Mouse (Mus musculus) forebrain, embryonic 12.5 days (tissue): ENCODE measurements around the gene Cytl1. TPM values are rescaled to one million over a fixed set of nuclear protein-coding genes. Genes with fewer than 3 reads are reported as not detected.

ENCODE experiments used
- ATAC-seq: fragments of 200-750 bp; cut with Nextera tagmentation; 2 replicates; pipeline ENCODE4 v1.8.0; 2017; ENCODE audit warnings: moderate TSS enrichment; ENCODE audit not compliant: low FRiP score
- H3K27ac ChIP-seq: fragments of 300-500 bp; sonication (generic); 2 replicates; pipeline ENCODE4 v1.5.1; 2016; ENCODE audit warnings: mild to moderate bottlenecking
- H3K27me3 ChIP-seq: fragments of 300-500 bp; sonication (generic); 2 replicates; pipeline ENCODE4 v1.6.1; 2016; ENCODE audit warnings: mild to moderate bottlenecking
- H3K36me3 ChIP-seq: fragments of 300-500 bp; sonication (generic); replicated peaks from 2 replicates; pipeline ENCODE4 v1.6.1; 2016; ENCODE audit warnings: mild to moderate bottlenecking
- H3K4me1 ChIP-seq: fragments of 300-500 bp; sonication (generic); 2 replicates; pipeline ENCODE4 v1.6.1; 2016
- H3K4me2 ChIP-seq: fragments of 300-500 bp; sonication (generic); 2 replicates; pipeline ENCODE4 v1.6.1; 2016; ENCODE audit warnings: mild to moderate bottlenecking, moderate library complexity
- H3K4me3 ChIP-seq: fragments of 300-500 bp; sonication (generic); replicated peaks from 2 replicates; pipeline ENCODE4 v1.5.1; 2016; ENCODE audit warnings: mild to moderate bottlenecking
- H3K9ac ChIP-seq: fragments of 300-500 bp; sonication (generic); 2 replicates; pipeline ENCODE4 v1.6.1; 2016; ENCODE audit warnings: mild to moderate bottlenecking
- H3K9me3 ChIP-seq: fragments of 300-500 bp; sonication (generic); 2 replicates; pipeline ENCODE4 v1.6.1; 2016
- WGBS: fragments of 180-500 bp; shearing (Covaris S2); methylation state at CpG from one replicate; pipeline ENCODE4 v1.1.7; 2016; 5-methylcytosine and 5-hydroxymethylcytosine counted together
- polyA plus RNA-seq: library from polyadenylated mRNA; unstranded; fragments of >200 nt; fragmentation: Nextera tagmentation; extraction: Ambion mirVana; gene quantifications from 2 replicates; pipeline ENCODE4 v1.2.1, GENCODE M21; 2016

Cytl1 gene
- polyA plus RNA-seq, 1 experiment from 2014 or later, result 0.66 TPM

DNA sequence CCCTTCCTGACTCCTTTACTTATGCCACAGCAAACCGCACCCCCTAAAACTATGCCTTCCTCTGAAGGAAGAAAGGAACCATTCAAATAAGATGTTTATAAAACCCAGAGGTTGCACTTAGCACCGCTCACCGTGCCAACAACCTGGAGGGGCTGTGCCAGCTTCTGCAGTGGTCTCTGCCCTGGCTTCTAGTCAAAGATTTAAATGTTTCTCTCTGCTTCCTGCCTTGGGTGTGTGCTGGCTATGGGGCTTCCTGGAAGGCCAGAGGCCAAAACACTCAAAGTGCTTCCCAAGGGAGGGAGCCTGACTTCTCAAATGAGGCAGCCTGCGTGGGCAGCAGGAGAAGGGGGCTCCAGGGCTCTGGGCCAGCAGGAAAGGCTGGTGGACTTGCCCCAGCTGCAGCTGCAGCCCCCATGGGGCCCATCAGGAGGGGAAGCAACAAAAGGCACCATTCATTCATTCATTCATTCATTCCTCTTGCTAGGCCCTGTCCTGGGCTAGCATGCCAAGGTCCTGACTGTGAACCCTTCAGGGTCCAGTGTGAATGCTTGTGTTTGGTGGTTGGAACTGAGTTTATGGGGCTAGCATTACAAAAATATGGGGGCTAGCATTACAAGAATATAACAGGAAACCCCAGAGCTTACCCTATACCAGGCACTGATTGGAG is 10.0 kb upstream of the Cytl1 start:
- Histone ChIP-seq H3K4me2 (no peak overlapping the region), H3K4me3 (no peak overlapping the region), H3K27me3 (0 out of 2 replicates have a peak, but pooled peaks cover 2% of the 10 kb centered on the region), H3K9me3 (no peaks in the 10 kb centered on the region), H3K4me1 (no peaks in the 10 kb centered on the region; the same call in 1 of the 2 replicates), H3K27ac (no peak overlapping the region), H3K36me3 (no peaks in the 10 kb centered on the region), H3K9ac (no peak overlapping the region)
- no peak for ATAC-seq
- WGBS, result 78% methylated on average over 4 of the region's 4 CpGs

GRCm38 (mm10) chr5:37730781-37731180 is 4.5 kb upstream of the Cytl1 start:
- H3K4me1 ChIP-seq, result 0 out of 2 replicates have a peak, but pooled peaks cover 3% of the 10 kb centered on the region
- no peak overlapping the region for H3K27ac ChIP-seq
- no peak overlapping the region for H3K9ac ChIP-seq
- no peaks in the 10 kb centered on the region for H3K27me3 ChIP-seq
- 90% methylated on average over 2 of the region's 2 CpGs for WGBS
- no peak overlapping the region for H3K4me3 ChIP-seq
- no peak for ATAC-seq
- no peak overlapping the region for H3K4me2 ChIP-seq
- H3K9me3 ChIP-seq, result no peaks in the 10 kb centered on the region
- H3K36me3 ChIP-seq, result no peaks in the 10 kb centered on the region

DNA sequence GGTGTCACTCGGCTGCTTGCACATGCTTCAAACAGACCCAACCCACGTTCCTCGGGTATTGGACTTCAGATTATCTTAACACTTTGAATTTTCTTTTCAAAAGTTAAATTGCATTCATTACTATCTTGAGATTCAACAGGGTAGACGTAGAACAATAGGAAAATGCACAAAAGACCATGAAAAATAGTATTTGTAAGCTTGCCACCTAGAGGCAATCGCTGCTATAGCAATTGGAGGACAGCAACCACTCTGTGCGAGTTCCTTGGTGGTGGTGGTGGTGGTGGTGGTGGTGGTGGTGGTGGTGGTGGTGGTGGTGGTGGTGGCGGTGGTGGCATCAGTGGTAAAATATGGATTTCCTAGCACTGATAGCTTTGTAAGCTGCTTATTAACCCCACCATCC is 894 bp downstream of the Cytl1 start:
- Histone ChIP-seq H3K27ac (no peak overlapping the region), H3K9ac (no peak overlapping the region), H3K9me3 (no peaks in the 10 kb centered on the region), H3K27me3 (no peaks in the 10 kb centered on the region; the same call in 1 of the 2 replicates), H3K4me2 (no peak overlapping the region), H3K4me1 (0 out of 2 replicates have a peak, but pooled peaks cover 3% of the 10 kb centered on the region), H3K36me3 (no peaks in the 10 kb centered on the region), H3K4me3 (no peak overlapping the region)
- WGBS, result 46% methylated on average over 7 of the region's 7 CpGs
- no peak for ATAC-seq

GRCm38 (mm10) chr5:37743889-37744707 is 8.8 kb downstream of the Cytl1 start:
- no peak overlapping the region for H3K4me3 ChIP-seq
- H3K9ac ChIP-seq, result no peak overlapping the region
- H3K36me3 ChIP-seq, result no peaks in the 10 kb centered on the region
- no peak overlapping the region for H3K27ac ChIP-seq
- no peak for ATAC-seq
- 81% methylated on average over 13 of the region's 13 CpGs for WGBS
- H3K9me3 ChIP-seq, result no peaks in the 10 kb centered on the region
- H3K27me3 ChIP-seq, result 0 out of 2 replicates have a peak, but pooled peaks cover 4% of the 10 kb centered on the region
- H3K4me2 ChIP-seq, result no peak overlapping the region
- H3K4me1 ChIP-seq, result no peaks in the 10 kb centered on the region

DNA sequence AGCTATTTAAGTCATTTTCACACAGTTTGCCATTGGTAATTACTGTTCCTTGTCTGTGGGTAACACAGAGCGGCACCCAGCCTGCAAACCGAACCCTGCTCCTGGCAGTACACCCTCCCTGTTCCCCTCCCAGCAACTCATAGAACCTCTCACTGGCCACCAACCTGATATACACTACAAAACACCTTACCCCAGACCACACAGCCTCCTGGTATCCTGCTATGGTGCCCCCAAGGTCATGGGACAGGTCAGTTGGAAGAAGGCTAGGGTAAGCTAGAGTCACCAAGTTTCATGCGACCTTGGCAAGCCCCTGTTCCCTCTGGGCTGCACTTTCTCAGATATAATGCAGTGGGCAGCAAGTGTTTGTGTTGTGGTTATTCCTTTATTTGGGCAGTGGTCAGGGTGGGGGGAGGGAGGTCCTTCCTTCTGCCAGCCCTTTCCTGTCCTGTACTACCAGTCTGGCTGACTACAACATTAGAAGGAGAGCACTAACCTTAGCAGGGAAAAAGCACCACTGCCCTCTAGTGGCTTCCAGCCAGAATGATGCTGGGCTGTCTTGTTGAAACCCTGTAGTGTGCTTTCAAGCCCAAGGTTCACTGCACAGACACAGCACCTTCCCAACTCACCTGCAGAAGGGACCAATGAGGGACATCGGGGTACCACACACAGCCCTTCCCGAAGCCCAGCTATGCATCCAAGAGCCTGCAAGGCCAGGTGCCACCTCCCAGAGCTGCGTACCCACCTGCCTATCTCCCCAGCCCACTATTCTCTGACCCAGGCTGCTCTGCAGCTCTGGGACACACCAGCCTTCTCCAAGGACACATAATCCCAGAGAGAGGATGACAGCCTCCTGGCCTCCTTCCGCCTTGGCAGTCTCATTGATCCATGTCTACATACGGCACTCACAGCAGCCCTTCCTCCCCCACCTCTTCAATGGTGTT is 17.0 kb downstream of the Cytl1 start:
- Histone ChIP-seq H3K4me2 (no peak overlapping the region), H3K9me3 (no peaks in the 10 kb centered on the region), H3K9ac (no peak overlapping the region), H3K27me3 (no peaks in the 10 kb centered on the region), H3K27ac (no peak overlapping the region), H3K36me3 (no peaks in the 10 kb centered on the region), H3K4me3 (no peak overlapping the region), H3K4me1 (no peaks in the 10 kb centered on the region)
- WGBS, result 71% methylated on average over 8 of the region's 8 CpGs
- peak; percentile 74 for ATAC-seq

DNA sequence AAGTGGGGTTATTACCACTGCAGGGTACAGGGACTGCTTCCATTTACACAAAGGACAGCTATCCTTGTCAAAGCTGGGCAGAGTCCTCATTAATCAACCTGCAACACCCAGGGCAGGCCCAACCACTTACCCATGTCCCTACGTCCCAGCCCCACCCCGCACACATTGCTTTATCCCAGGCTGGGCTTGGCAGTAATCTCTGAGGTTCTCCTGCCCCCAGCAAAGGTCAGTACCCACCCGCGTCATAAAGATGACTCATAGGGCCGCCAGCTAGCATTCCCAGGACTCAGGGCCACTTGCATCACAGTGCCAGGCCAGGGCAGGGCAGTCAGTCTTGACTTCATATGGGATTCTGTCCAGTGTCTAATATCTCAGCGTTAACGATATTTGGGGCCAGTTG is 18.0 kb downstream of the Cytl1 start:
- Histone ChIP-seq H3K4me2 (no peak overlapping the region), H3K4me1 (no peaks in the 10 kb centered on the region), H3K9ac (no peak overlapping the region), H3K27ac (no peak overlapping the region), H3K36me3 (no peaks in the 10 kb centered on the region), H3K27me3 (no peaks in the 10 kb centered on the region), H3K9me3 (no peaks in the 10 kb centered on the region), H3K4me3 (no peak overlapping the region)
- 84% methylated on average over 7 of the region's 7 CpGs for WGBS
- ATAC-seq, result no peak

- 95% methylated on average over 3 of the region's 3 CpGs for WGBS
- Histone ChIP-seq H3K4me3 (no peak overlapping the region), H3K9ac (no peak overlapping the region), H3K27me3 (peaks cover 24% of the 10 kb centered on the region), H3K36me3 (no peaks in the 10 kb centered on the region), H3K27ac (no peak overlapping the region), H3K9me3 (no peaks in the 10 kb centered on the region), H3K4me2 (no peak overlapping the region), H3K4me1 (peaks cover 6% of the 10 kb centered on the region; the same call in 1 of the 2 replicates)
- no peak for ATAC-seq
Observed at GRCm38 (mm10) chr5:37762046-37762445, 26.7 kb downstream of the Cytl1 start.

DNA sequence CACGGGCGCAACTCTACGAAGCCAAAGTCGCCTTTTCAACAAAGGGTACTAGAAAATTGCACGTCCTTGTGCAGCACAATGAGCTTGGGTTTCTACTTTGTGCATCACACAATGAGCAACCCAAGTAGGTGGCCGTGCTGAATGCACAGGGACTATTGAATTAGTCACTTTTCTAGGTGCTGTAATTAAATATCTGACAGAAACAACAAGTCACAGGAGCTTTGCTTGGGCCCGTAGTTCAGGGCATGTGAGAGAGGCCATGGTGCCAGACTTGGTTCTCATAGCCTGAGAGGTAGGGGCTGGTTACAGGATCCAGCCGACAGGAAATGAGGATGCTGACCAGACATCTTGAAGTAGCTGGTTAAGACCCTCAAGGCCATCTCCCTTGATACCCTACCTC is 30.5 kb downstream of the Cytl1 start:
- Histone ChIP-seq H3K9ac (no peak overlapping the region), H3K4me2 (no peak overlapping the region), H3K9me3 (no peaks in the 10 kb centered on the region), H3K36me3 (no peaks in the 10 kb centered on the region), H3K27me3 (peaks cover 46% of the 10 kb centered on the region), H3K4me3 (no peak overlapping the region), H3K27ac (no peak overlapping the region), H3K4me1 (peaks cover 18% of the 10 kb centered on the region)
- 9% methylated on average over 8 of the region's 8 CpGs for WGBS
- no peak for ATAC-seq

- H3K27ac ChIP-seq, result no peak overlapping the region
- WGBS, result 80% methylated on average over 5 of the region's 5 CpGs
- peaks cover 56% of the 10 kb centered on the region for H3K27me3 ChIP-seq
- H3K4me2 ChIP-seq, result no peak overlapping the region
- no peak overlapping the region for H3K9ac ChIP-seq
- H3K9me3 ChIP-seq, result no peaks in the 10 kb centered on the region
- H3K36me3 ChIP-seq, result no peaks in the 10 kb centered on the region
- ATAC-seq, result no peak
- no peak overlapping the region for H3K4me3 ChIP-seq
- peaks cover 18% of the 10 kb centered on the region for H3K4me1 ChIP-seq
Observed at GRCm38 (mm10) chr5:37767231-37767630, 31.9 kb downstream of the Cytl1 start.

DNA sequence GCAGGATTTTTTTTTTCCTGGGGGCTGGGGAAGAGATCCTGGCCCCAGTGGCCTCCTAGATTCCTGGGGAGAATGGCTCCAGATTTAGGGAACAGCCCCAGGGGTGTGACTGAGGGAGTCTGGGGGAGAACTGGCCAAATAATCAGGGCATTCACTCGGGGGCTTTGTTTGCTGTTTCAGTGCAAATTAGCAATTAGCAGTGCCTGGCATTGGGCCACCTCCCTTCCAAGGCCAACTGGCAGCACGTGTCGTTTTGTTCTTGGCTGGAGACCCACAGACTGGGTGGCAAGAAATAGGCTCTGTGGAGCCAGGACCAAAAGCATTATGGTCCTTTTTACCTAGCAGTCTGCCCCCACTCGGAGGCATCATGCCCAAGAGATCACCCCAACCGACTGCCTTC is 33.7 kb downstream of the Cytl1 start:
- H3K9me3 ChIP-seq, result no peaks in the 10 kb centered on the region
- peaks cover 18% of the 10 kb centered on the region for H3K4me1 ChIP-seq
- H3K4me2 ChIP-seq, result no peak overlapping the region
- 6% methylated on average over 5 of the region's 5 CpGs for WGBS
- ATAC-seq, result peak; percentile 75; the same call in 1 of the 2 replicates
- H3K27me3 ChIP-seq, result peaks cover 73% of the 10 kb centered on the region
- no peaks in the 10 kb centered on the region for H3K36me3 ChIP-seq
- no peak overlapping the region for H3K4me3 ChIP-seq
- H3K9ac ChIP-seq, result no peak overlapping the region
- no peak overlapping the region for H3K27ac ChIP-seq

DNA sequence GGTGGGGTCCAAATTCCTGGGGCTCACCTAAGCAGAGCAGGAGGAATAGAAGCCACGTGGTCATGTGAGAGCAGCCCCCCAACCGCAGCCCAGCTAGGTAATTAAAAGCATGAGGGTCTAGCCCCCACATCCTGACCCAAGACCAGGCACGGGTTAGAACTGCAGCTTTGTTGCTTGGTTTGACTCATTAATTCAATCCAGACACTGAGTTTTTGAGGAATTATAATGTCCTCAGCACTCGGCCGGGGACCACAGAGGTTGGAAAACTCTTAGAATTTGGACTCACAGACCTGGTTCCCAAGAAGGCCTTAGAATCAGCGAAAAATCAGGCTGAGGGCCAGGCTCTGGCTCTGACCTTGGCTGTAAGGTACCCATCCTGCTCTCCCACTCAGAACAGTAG is 35.6 kb downstream of the Cytl1 start:
- no peak overlapping the region for H3K27ac ChIP-seq
- 81% methylated on average over 6 of the region's 6 CpGs for WGBS
- peaks cover 81% of the 10 kb centered on the region for H3K27me3 ChIP-seq
- no peaks in the 10 kb centered on the region for H3K9me3 ChIP-seq
- H3K9ac ChIP-seq, result no peak overlapping the region
- ATAC-seq, result no peak
- peaks cover 14% of the 10 kb centered on the region for H3K4me1 ChIP-seq
- H3K4me3 ChIP-seq, result no peak overlapping the region
- H3K4me2 ChIP-seq, result no peak overlapping the region
- H3K36me3 ChIP-seq, result no peaks in the 10 kb centered on the region

DNA sequence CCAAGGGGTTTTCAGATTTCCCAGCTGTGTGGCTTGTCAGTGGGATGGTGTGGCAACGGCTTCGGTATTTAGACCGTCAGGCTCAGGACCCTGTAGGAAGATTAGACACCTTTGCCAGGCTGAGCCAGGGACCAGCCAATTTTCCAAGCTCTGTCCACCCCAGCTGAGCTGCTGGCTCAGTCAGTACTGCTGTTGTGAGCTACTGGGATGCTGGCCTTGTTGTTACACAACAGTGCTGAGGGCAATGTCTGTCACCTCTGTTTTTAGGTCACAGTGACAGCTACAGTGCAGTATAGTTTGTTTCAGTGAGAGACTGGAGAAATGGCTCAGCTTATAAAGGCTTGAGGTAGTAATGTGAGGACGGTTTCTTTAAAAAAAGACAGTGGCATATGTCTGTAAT is 38.7 kb downstream of the Cytl1 start:
- Histone ChIP-seq H3K36me3 (no peaks in the 10 kb centered on the region), H3K9me3 (no peaks in the 10 kb centered on the region), H3K27me3 (peaks cover 77% of the 10 kb centered on the region), H3K4me2 (no peak overlapping the region), H3K9ac (no peak overlapping the region), H3K4me3 (no peak overlapping the region), H3K4me1 (peaks cover 5% of the 10 kb centered on the region), H3K27ac (no peak overlapping the region)
- no peak for ATAC-seq
- WGBS, result 81% methylated on average over 4 of the region's 4 CpGs
